Mouse (Mus musculus): Measurements from ENCODE around the gene Lmnb2.

Gene Lmnb2

GRCm38 (mm10) chr10:80947802-80948201, 29.8 kb upstream of the Lmnb2 start:
- in situ Hi-C loops (cut with MboI; ENCODE audit: unreplicated experiment in 2 of 2) = no loop called here

- in situ Hi-C loops (cut with MboI; ENCODE audit: unreplicated experiment in 2 of 2) = no loop called here
These were observed 28.8 kb upstream of the Lmnb2 start for GRCm38 (mm10) chr10:80946684-80947437.

GRCm38 (mm10) chr10:80944231-80944630, 26.2 kb upstream of the Lmnb2 start:
- in situ Hi-C loops (cut with MboI; ENCODE audit: unreplicated experiment in 2 of 2) = no loop called here

- in situ Hi-C loops (cut with MboI; ENCODE audit: unreplicated experiment in 2 of 2) = no loop called here
These were observed 25.7 kb upstream of the Lmnb2 start for GRCm38 (mm10) chr10:80943701-80944100.

GRCm38 (mm10) chr10:80942919-80943318, 24.9 kb upstream of the Lmnb2 start:
- in situ Hi-C loops (cut with MboI; ENCODE audit: unreplicated experiment in 2 of 2) = no loop called here

GRCm38 (mm10) chr10:80940988-80941347, 22.9 kb upstream of the Lmnb2 start:
- in situ Hi-C loops (cut with MboI; ENCODE audit: unreplicated experiment in 2 of 2) = no loop called here

- in situ Hi-C loops (cut with MboI; ENCODE audit: unreplicated experiment in 2 of 2) = no loop called here
These were observed 22.4 kb upstream of the Lmnb2 start for GRCm38 (mm10) chr10:80940320-80940987.

GRCm38 (mm10) chr10:80939671-80940070, 21.6 kb upstream of the Lmnb2 start:
- in situ Hi-C loops (cut with MboI; ENCODE audit: unreplicated experiment in 2 of 2) = no loop called here

GRCm38 (mm10) chr10:80938831-80939550, 20.9 kb upstream of the Lmnb2 start:
- in situ Hi-C loops (cut with MboI; ENCODE audit: unreplicated experiment in 2 of 2) = no loop called here

GRCm38 (mm10) chr10:80937646-80938045, 19.6 kb upstream of the Lmnb2 start:
- in situ Hi-C loops (cut with MboI; ENCODE audit: unreplicated experiment in 2 of 2) = no loop called here

- in situ Hi-C loops (cut with MboI; ENCODE audit: unreplicated experiment in 2 of 2) = no loop called here
These were observed 18.7 kb upstream of the Lmnb2 start for GRCm38 (mm10) chr10:80936810-80937164.

GRCm38 (mm10) chr10:80936135-80936809, 18.2 kb upstream of the Lmnb2 start:
- in situ Hi-C loops (cut with MboI; ENCODE audit: unreplicated experiment in 2 of 2) = no loop called here

- in situ Hi-C loops (cut with MboI; ENCODE audit: unreplicated experiment in 2 of 2) = no loop called here
These were observed 17.7 kb upstream of the Lmnb2 start for GRCm38 (mm10) chr10:80935698-80936097.

- in situ Hi-C loops (cut with MboI; ENCODE audit: unreplicated experiment in 2 of 2) = no loop called here
These were observed 17.2 kb upstream of the Lmnb2 start for GRCm38 (mm10) chr10:80935241-80935640.

GRCm38 (mm10) chr10:80934136-80934985, 16.3 kb upstream of the Lmnb2 start:
- in situ Hi-C loops (cut with MboI; ENCODE audit: unreplicated experiment in 2 of 2) = no loop called here

GRCm38 (mm10) chr10:80933421-80933979, 15.5 kb upstream of the Lmnb2 start:
- in situ Hi-C loops (cut with MboI; ENCODE audit: unreplicated experiment in 2 of 2) = no loop called here

- in situ Hi-C loops (cut with MboI; ENCODE audit: unreplicated experiment in 2 of 2) = no loop called here
These were observed 14.8 kb upstream of the Lmnb2 start for GRCm38 (mm10) chr10:80932700-80933420.

GRCm38 (mm10) chr10:80932206-80932605, 14.2 kb upstream of the Lmnb2 start:
- in situ Hi-C loops (cut with MboI; ENCODE audit: unreplicated experiment in 2 of 2) = no loop called here

- in situ Hi-C loops (cut with MboI; ENCODE audit: unreplicated experiment in 2 of 2) = no loop called here
These were observed 13.7 kb upstream of the Lmnb2 start for GRCm38 (mm10) chr10:80931695-80932094.

Measured in v-Abl transformed pro-B cells (cell line).